Mouse (Mus musculus): ENCODE results near the gene Zfp235. TPM values are rescaled to one million over a fixed set of nuclear protein-coding genes. Genes with fewer than 3 reads are reported as not detected.

The Zfp235 gene
- total RNA-seq, 2 experiments from 2014 or later = 5.1 to 5.5 TPM

DNA sequence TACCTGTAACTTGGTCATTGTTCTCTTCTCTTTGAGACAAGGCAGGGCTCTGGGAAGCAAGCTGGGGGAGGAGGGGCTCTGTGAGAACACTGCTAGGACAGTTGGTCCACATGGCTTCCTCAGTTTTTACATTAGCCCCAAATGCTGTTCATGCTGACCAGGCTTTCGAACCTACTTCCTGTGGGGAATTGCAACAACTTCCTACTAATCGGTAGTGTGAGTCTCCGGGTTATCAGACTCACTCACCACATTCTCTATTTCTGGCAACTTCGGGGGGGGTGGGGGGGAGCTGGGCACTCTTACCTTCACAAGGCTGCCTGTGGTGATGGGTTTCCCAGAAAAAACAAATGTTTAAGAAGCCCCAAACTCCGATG lies 55.6 kb downstream of the Zfp235 start:
- DNase-seq (ENCODE audit: low spot score) = no peak
- intact Hi-C loops (cut with DNase I) = no loop called here

- no peak for DNase-seq (ENCODE audit: low spot score)
- intact Hi-C loops (cut with DNase I) = no loop called here
Measured at GRCm38 (mm10) chr7:24191361-24191760, 57.4 kb downstream of the Zfp235 start.

Other genes with a start within 250 kb of the Zfp235 start
- not detected for gene Vmn1r178, start 242.2 kb upstream of the Zfp235 start, total RNA-seq (2021)
- not detected for gene Vmn1r179, start 207.2 kb upstream of the Zfp235 start, total RNA-seq (2021)
- not detected for gene Vmn1r180, start 183.5 kb upstream of the Zfp235 start, total RNA-seq (2021)
- not detected for gene Vmn1r181, start 159.6 kb upstream of the Zfp235 start, total RNA-seq (2021)
- not detected for gene V1rd19, start 132.5 kb upstream of the Zfp235 start, total RNA-seq (2021)
- gene Vmn1r183, start 80.9 kb upstream of the Zfp235 start, total RNA-seq (2021) = not detected
- 10 to 100 TPM; 12.6 to 13.5 TPM for gene Zfp180, start 52.2 kb upstream of the Zfp235 start, total RNA-seq (2021)
- 1 to 10 TPM; 3.2 to 4.2 TPM for gene Zfp112, start 21.9 kb upstream of the Zfp235 start, total RNA-seq (2021)
- under 1 TPM; 0.14 to 0.44 TPM for gene Zfp114, start 40.9 kb downstream of the Zfp235 start, total RNA-seq (2021)
- gene Zfp111, start 77.3 kb downstream of the Zfp235 start, total RNA-seq (2021) = 1 to 10 TPM; 3.6 to 4.0 TPM
- 1 to 10 TPM; 1.7 to 2.1 TPM for gene Zfp109, start 103.4 kb downstream of the Zfp235 start, total RNA-seq (2021)
- 1 to 10 TPM; 1.7 to 1.8 TPM for gene Zfp108, start 120.6 kb downstream of the Zfp235 start, total RNA-seq (2021)
- 1 to 10 TPM; 3.2 to 3.7 TPM for gene Zfp93, start 136.3 kb downstream of the Zfp235 start, total RNA-seq (2021)
- gene Zfp61, start 167.1 kb downstream of the Zfp235 start, total RNA-seq (2021) = 1 to 10 TPM; 3.1 to 4.5 TPM
- 1 to 10 TPM; 1.8 to 2.5 TPM for gene Zfp94, start 182.5 kb downstream of the Zfp235 start, total RNA-seq (2021)
- gene Tescl, start 199.8 kb downstream of the Zfp235 start, total RNA-seq (2021) = not detected
- not detected for gene Lypd5, start 215.0 kb downstream of the Zfp235 start, total RNA-seq (2021)
- under 1 TPM; 0.70 to 0.81 TPM for gene Kcnn4, start 236.1 kb downstream of the Zfp235 start, total RNA-seq (2021)

All from heart, postnatal 25 days (tissue).